Mouse (Mus musculus) liver, adult 2 months (tissue): ENCODE results near the gene Pdlim7. TPM values are rescaled to one million over a fixed set of nuclear protein-coding genes. Genes with fewer than 3 reads are reported as not detected.
A peak's percentile ranks its signal among the peaks of the same experiment; 100 is the strongest.

Experiments
- DNase-seq: peaks from one replicate; pipeline ENCODE4 v3.0.0-alpha.2; 2011; ENCODE audit warnings: low read depth, low spot score; ENCODE audit errors: extremely low read depth
- H3K27ac ChIP-seq: fragments of 200-500 bp; replicated peaks from 2 replicates; pipeline ENCODE4 v1.5.1; 2012; ENCODE audit warnings: low read depth, mild to moderate bottlenecking, control low read depth, inconsistent platforms, low read length; ENCODE audit not compliant: insufficient read depth
- H3K27me3 ChIP-seq: fragments of 200-500 bp; 2 replicates; pipeline ENCODE4 v1.6.1; 2012; ENCODE audit warnings: mild to moderate bottlenecking, moderate library complexity, low read length, inconsistent platforms; ENCODE audit not compliant: control insufficient read depth, insufficient read depth
- H3K36me3 ChIP-seq: fragments of 200-500 bp; 2 replicates; pipeline ENCODE4 v1.6.1; 2012; ENCODE audit warnings: low read length, inconsistent platforms; ENCODE audit not compliant: control insufficient read depth, insufficient read depth
- H3K4me1 ChIP-seq: fragments of 200-500 bp; 2 replicates; pipeline ENCODE4 v1.6.1; 2011; ENCODE audit warnings: low read length; ENCODE audit not compliant: control insufficient read depth, insufficient read depth
- H3K4me3 ChIP-seq: fragments of 200-500 bp; 2 replicates; pipeline ENCODE4 v1.5.1; 2011; ENCODE audit warnings: low read depth, mild to moderate bottlenecking, control low read depth, low read length, moderate library complexity; ENCODE audit not compliant: insufficient read depth
- H3K79me2 ChIP-seq: fragments of 200-500 bp; 2 replicates; pipeline ENCODE4 v1.6.1; 2012; ENCODE audit warnings: inconsistent platforms, mild to moderate bottlenecking, low read length, moderate library complexity; ENCODE audit not compliant: control insufficient read depth, insufficient read depth
- H3K9ac ChIP-seq: fragments of 200-500 bp; 2 replicates; pipeline ENCODE4 v1.6.1; 2012; ENCODE audit warnings: low read depth, mild to moderate bottlenecking, control low read depth, inconsistent platforms, low read length
- CTCF ChIP-seq: fragments of 200-500 bp; IDR thresholded peaks from 2 replicates; pipeline ENCODE4 v1.5.1; 2011; ENCODE audit warnings: low read depth, low read length, control low read depth
- POLR2A ChIP-seq: fragments of 200-500 bp; IDR thresholded peaks from 2 replicates; pipeline ENCODE4 v1.6.1; 2011; ENCODE audit warnings: low read length, control low read depth; ENCODE audit not compliant: insufficient read depth; ENCODE audit errors: extremely low read depth
- WGBS: fragments of 180-500 bp; shearing (Covaris S2); methylation state at CpG from one replicate; pipeline ENCODE4 v1.1.7; 2018; 5-methylcytosine and 5-hydroxymethylcytosine counted together
- polyA plus RNA-seq: library from polyadenylated mRNA; depleted of rRNA; stranded (reverse); fragments of >200 nt; gene quantifications from 2 replicates; pipeline ENCODE4 v1.2.3, GENCODE M21; 2012
- total RNA-seq: library from RNA; depleted of rRNA; stranded (reverse); fragments of >200 nt; gene quantifications from 2 replicates; pipeline ENCODE4 v1.2.3, GENCODE M21; 2014

Pdlim7 gene
- total and polyA plus RNA-seq, 2 experiments: 6.4 to 10.2 TPM

- 91% methylated on average over 6 of the region's 6 CpGs for WGBS
- no peaks in the 10 kb centered on the region for H3K4me1 ChIP-seq
- H3K27me3 ChIP-seq: no peaks in the 10 kb centered on the region
- no peak for TF ChIP-seq CTCF
- no peak for TF ChIP-seq POLR2A
- H3K27ac ChIP-seq: no peak overlapping the region
- H3K36me3 ChIP-seq: peaks cover 31% of the 10 kb centered on the region
- no peak overlapping the region for H3K4me3 ChIP-seq
- no peak overlapping the region for H3K9ac ChIP-seq
- H3K79me2 ChIP-seq: no peaks in the 10 kb centered on the region
- no peak for DNase-seq
These were observed 31.3 kb upstream of the Pdlim7 start for GRCm38 (mm10) chr13:55544792-55545191.

GRCm38 (mm10) chr13:55543447-55543846 lies 30.0 kb upstream of the Pdlim7 start:
- 90% methylated on average over 8 of the region's 8 CpGs for WGBS
- Histone ChIP-seq H3K9ac (no peak overlapping the region), H3K36me3 (peaks cover 31% of the 10 kb centered on the region), H3K27ac (no peak overlapping the region), H3K4me1 (no peaks in the 10 kb centered on the region), H3K4me3 (no peak overlapping the region), H3K79me2 (no peaks in the 10 kb centered on the region), H3K27me3 (no peaks in the 10 kb centered on the region)
- TF ChIP-seq POLR2A: no peak
- TF ChIP-seq CTCF: no peak
- DNase-seq: no peak

GRCm38 (mm10) chr13:55542891-55543290 lies 29.4 kb upstream of the Pdlim7 start:
- peak; percentile 26 for DNase-seq
- Histone ChIP-seq H3K9ac (no peak overlapping the region), H3K79me2 (no peaks in the 10 kb centered on the region), H3K4me3 (no peak overlapping the region), H3K27me3 (no peaks in the 10 kb centered on the region), H3K4me1 (no peaks in the 10 kb centered on the region), H3K27ac (no peak overlapping the region), H3K36me3 (peaks cover 31% of the 10 kb centered on the region)
- TF ChIP-seq CTCF (no peak), POLR2A (no peak)
- WGBS: 79% methylated on average over 4 of the region's 4 CpGs

DNA sequence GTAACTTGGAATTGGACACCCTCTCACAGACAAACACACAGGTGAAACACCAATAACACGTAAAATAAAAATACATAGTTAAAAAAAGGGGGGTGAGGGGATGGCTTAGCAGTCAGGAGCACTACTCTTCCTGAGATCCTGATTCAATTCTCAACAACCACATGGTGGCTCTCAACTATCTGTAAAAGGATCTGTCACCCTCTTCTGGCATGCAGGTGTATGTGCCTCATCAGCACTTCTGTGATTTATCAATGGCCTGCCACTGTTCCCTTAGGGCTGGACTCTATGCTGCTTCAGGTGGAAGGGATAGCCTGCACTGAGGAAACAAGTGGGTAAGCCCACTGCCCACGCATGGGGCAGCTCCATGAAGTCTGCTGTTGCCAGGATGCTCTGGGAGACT lies 27.5 kb upstream of the Pdlim7 start:
- Histone ChIP-seq H3K79me2 (peaks cover under 1% of the 10 kb centered on the region; the same call in 1 of the 2 replicates), H3K27ac (no peak overlapping the region), H3K9ac (no peak overlapping the region), H3K36me3 (peaks cover 21% of the 10 kb centered on the region), H3K4me3 (no peak overlapping the region), H3K27me3 (no peaks in the 10 kb centered on the region), H3K4me1 (no peaks in the 10 kb centered on the region)
- WGBS: 91% methylated on average over 2 of the region's 2 CpGs
- TF ChIP-seq CTCF: no peak
- no peak for TF ChIP-seq POLR2A
- no peak for DNase-seq

GRCm38 (mm10) chr13:55536194-55537175 lies 23.0 kb upstream of the Pdlim7 start, which contains the start of gene Ddx41:
Ddx41 (minus strand) TSS chr13:55536658.
- Histone ChIP-seq H3K79me2 (peaks cover 3% of the 10 kb centered on the region; the same call in 1 of the 2 replicates), H3K36me3 (peaks cover 5% of the 10 kb centered on the region), H3K4me3 (peak within 1 kb of the TSS; percentile 70), H3K4me1 (peaks cover 8% of the 10 kb centered on the region), H3K27ac (no peak within 1 kb of the TSS), H3K9ac (peak within 1 kb of the TSS; percentile 69), H3K27me3 (no peaks in the 10 kb centered on the region)
- peak; percentile 99 for DNase-seq
- 0 out of 2 replicates have a peak, but pooled peaks have one; percentile 7 for TF ChIP-seq POLR2A
- TF ChIP-seq CTCF: peak; percentile 98
- under 1% methylated on average over 70 of the region's 70 CpGs for WGBS
